Mouse (Mus musculus): Measurements from ENCODE around the gene 4933425L06Rik.

Gene 4933425L06Rik

DNA sequence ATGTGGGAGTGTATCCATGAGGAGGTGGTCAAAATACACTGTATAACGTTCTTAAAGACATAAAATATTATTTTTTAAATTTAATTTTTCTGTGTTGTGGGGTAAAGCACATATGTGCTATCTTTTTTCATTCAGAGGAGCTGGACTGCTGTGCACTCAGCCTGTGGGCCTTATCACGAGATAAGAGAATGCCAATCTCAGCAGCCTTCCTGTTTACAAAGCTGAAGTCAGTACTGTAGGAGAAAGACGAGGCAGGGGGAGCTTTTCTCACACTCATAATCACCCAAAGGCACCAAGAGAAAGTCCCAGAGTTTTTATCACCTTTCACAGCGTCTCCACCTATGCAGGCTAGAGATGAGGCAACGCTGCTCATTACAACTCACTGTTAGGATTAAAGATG is 52.5 kb downstream of the 4933425L06Rik start:
- no peak for DNase-seq

DNA sequence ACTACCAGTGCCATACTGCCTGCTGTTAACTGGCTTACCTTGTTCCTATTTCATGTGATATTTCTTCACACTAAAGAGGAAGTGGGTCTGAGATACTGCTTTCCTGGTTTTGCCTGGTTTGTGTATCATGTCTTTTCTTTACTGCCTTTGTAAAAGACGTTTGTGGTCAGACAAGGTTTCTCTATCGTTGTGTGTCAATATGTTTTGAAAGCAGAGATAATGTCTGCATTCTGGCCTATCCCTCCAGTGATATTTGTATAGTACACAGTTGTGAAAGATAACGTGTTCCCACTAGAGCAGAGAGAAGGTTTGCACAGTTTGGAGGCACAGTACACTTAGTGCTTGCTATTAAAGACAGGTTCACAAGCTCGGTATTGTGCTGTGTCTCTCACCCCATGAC is 58.0 kb downstream of the 4933425L06Rik start:
- no peak for DNase-seq

DNA sequence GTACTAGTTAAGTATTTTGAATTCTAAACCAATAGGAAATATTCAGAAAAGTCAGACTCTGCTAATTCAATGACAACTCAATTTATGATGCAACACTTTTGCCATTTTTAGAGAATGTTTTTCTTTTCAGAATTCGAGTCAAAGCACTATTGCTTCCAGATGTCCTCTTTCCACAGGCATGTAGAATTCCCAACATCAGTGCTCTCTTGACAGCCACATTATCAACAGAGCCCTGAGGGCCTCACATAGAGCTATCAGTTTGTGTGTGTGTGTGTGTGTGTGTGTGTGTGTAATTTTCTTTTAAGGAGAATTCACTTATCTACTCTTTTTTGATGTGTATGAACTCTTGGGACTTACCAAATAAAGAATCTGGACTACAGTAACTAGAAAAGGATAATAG is 64.9 kb downstream of the 4933425L06Rik start:
- DNase-seq = no peak

DNA sequence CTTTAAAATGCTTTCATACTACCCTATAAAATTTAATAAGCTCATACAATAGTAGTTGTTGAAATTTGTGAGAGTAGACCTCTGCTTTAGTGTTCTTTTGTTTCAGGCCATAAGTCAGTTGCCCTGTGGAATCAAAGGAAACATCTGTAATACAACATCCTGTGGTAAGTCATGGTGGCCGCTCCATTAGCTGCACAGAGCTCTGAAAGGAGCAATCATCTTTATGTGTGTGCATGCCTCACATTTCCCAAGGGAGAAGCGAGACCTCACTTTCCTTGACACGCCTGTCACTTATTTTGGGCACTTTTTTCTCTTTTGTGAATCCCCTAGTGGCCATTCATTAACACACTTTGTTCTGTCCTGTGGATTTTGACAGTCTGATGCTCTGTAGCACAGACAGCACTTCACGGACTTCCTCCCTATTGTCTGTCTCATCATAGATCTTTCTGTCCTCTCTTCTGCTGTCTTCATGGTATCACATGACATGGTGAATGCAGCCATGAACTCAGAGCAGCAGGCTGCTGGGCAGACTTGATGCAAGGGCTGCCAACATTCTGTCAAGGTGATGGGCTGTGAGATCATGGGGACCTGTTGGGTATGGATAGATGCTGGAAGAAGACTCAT is 66.0 kb downstream of the 4933425L06Rik start:
- no peak for DNase-seq

GRCm38 (mm10) chr13:105150006-105150405 is 68.1 kb downstream of the 4933425L06Rik start:
- DNase-seq = no peak

GRCm38 (mm10) chr13:105153955-105154354 is 72.0 kb downstream of the 4933425L06Rik start:
- peak; percentile 52 to 55 for DNase-seq

DNA sequence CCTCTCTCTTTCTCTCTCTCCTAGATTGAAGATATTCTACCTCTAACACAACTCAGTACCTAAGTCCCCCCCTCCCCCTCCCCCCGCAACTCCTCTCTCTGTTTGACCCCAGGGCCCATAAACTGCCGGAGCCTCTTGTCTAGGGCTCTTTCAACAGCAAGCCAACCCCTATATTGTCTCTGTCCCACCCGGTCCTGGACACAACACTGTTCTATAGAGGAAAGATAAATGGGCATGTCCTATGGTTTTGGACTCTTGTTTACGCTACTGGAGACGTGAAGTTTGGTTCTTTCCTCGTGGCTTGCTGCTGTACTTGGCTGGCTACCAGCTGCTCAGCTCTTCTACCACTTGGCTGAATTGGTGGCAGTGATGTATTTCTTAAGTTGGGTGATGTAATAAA is 83.5 kb downstream of the 4933425L06Rik start:
- DNase-seq = no peak

Data from cerebellum, adult 18-20 months (tissue).